Comparison of ENCODE assay signal across 12 mouse cellular contexts in the genomic region with DNA sequence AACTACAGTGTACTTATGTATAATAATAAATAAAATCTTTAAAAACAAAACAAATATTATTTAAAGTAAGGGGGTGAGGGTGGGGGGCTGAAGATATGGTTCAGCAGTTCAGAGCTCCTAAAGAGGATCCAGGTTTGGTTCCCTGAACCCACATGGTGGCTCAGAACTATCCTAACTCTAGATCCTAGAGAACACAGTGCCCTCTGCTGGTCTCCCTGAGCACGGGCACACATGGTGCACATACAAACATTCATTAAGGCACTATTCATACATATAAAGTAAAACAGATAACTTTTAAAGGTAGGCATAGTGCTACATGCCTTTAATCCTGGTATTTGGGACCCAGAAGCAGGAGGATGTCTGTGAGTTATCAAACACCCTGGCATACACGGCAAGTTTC. TPM values are rescaled to one million over a fixed set of nuclear protein-coding genes. Genes with fewer than 3 reads are reported as not detected.
DNase-seq lines count a peak whose midpoint lies in the region; ATAC-seq and TF ChIP-seq lines count a peak whose summit lies in the region.
"Had no signal": no experiment of that assay in that cellular context is flagged by ENCODE, and none has a peak within 500 bp of the region (broad histone marks: within the 10 kb centered on the region; RNA-seq: fewer than 3 reads in every experiment).

No protein-coding gene starts in this region.

- no peak overlapping the region for H3K27ac ChIP-seq in left cerebral cortex, adult 2 months
- H3K27ac ChIP-seq: lung, embryonic 15.5 days had no signal

- DNase-seq in CD4-positive, CD25-positive, alpha-beta regulatory T cell, adult 2 months (ENCODE audit: low read depth, low spot score) = peak; percentile 34
- DNase-seq in left cerebral cortex, adult 2 months (ENCODE audit: extremely low spot score in 1 of 2, low spot score in 2 of 2) = no peak
- DNase-seq in left cerebral cortex, postnatal 36 days (ENCODE audit: low spot score in 2 of 2) = no peak
- no peak for DNase-seq in G1E (ENCODE audit: low spot score)
- DNase-seq in adrenal gland, postnatal 25 days = no peak
- no peak for DNase-seq in gastrocnemius, adult 8-10 months (ENCODE audit: low spot score in 2 of 2)
- DNase-seq: heart, postnatal 10 days had no signal

- no peaks in the 10 kb centered on the region for H3K4me1 ChIP-seq in G1E (ENCODE audit: insufficient read depth, low read depth, low read length)
- H3K4me1 ChIP-seq: lung, embryonic 15.5 days had no signal

- H3K4me3 ChIP-seq in left cerebral cortex, adult 2 months = no peak overlapping the region
- H3K4me3 ChIP-seq in G1E (ENCODE audit: low read depth, low read length) = no peak overlapping the region
- H3K4me3 ChIP-seq: lung, embryonic 15.5 days had no signal

- peak; percentile 12; the same call in 1 of the 2 replicates for TF ChIP-seq CTCF in left cerebral cortex, adult 2 months (IDR thresholded peaks at IDR 0.05)
- peak; percentile 51; the same call in 1 of the 2 replicates for TF ChIP-seq CTCF in G1E (IDR thresholded peaks at IDR 0.05; ENCODE audit: low read depth, low read length)

- H3K27me3 ChIP-seq in G1E (ENCODE audit: insufficient read depth, low read length) = peaks cover 73% of the 10 kb centered on the region
- H3K27me3 ChIP-seq: lung, embryonic 15.5 days had no signal

- intact Hi-C loops in left cerebral cortex, adult 2 months (cut with DNase I) = no loop called here
- intact Hi-C loops in left cerebral cortex, postnatal 36 days (cut with DNase I) = no loop called here

- no peak for ATAC-seq in CD4-positive, CD25-positive, alpha-beta regulatory T cell, adult 4 months
- ATAC-seq in G1E (ENCODE audit: extremely low read depth, insufficient number of reproducible peaks, low FRiP score, poor library complexity, severe bottlenecking) = no peak; the same call in 1 of the 2 replicates
- peak; percentile 63 for ATAC-seq in erythroid progenitor cell, adult 5-6 weeks (replicated peaks; ENCODE audit: low FRiP score, poor library complexity, severe bottlenecking)
- ATAC-seq: activated CD4-positive, CD25-positive, alpha-beta regulatory T cell, adult 4 months; midbrain, embryonic 16.5 days had no signal

- no peaks in the 10 kb centered on the region for H3K9me3 ChIP-seq in G1E (replicated peaks)
- H3K9me3 ChIP-seq: lung, embryonic 15.5 days had no signal

- H3K36me3 ChIP-seq in G1E (replicated peaks) = no peaks in the 10 kb centered on the region

RNA-seq across cellular contexts. Expression of gene Pa2g4, which starts 9.3 kb away (rescaled TPM):
- polyA plus RNA-seq in CD4-positive, CD25-positive, alpha-beta regulatory T cell, adult 4 months (2017; shearing (Covaris generic)) = 100 to 1,000 TPM; 114 to 117 TPM
- total RNA-seq in left cerebral cortex, adult 2 months (2021) = 10 to 100 TPM; 51.7 to 58.0 TPM
- total RNA-seq in left cerebral cortex, postnatal 36 days (2021) = 10 to 100 TPM; 58.2 to 59.3 TPM
- 692 and 813 TPM in 2 replicates for total RNA-seq in G1E (2014; fragmentation: Nextera tagmentation)
- 212 and 245 TPM in 2 replicates for total RNA-seq in G1E (2017)
- polyA plus RNA-seq in G1E (2012) = 659 and 767 TPM in 2 replicates
- total RNA-seq in erythroid progenitor cell, adult 5-6 weeks (2015; ENCODE audit: low replicate concordance) = 122 and 141 TPM in 2 replicates
- total RNA-seq in erythroid progenitor cell, adult 5-6 weeks (2017; ENCODE audit: low replicate concordance) = 87.7 and 97.9 TPM in 2 replicates
- total RNA-seq in adrenal gland, postnatal 25 days (2021) = 83.8 and 97.6 TPM in 2 replicates
- 10 to 100 TPM; 29.0 to 39.9 (median 33.1) TPM for total RNA-seq in gastrocnemius, adult 8-10 months (2022)

RNA-seq across cellular contexts. Expression of gene Erbb3, which starts 14.4 kb away (rescaled TPM):
- 1 to 10 TPM; 6.6 to 9.3 TPM for polyA plus RNA-seq in CD4-positive, CD25-positive, alpha-beta regulatory T cell, adult 4 months (2017; shearing (Covaris generic))
- 1 to 10 TPM; 5.0 to 5.4 TPM for total RNA-seq in left cerebral cortex, adult 2 months (2021)
- 1 to 10 TPM; 6.5 to 9.4 TPM for total RNA-seq in left cerebral cortex, postnatal 36 days (2021)
- total RNA-seq in G1E (2014; fragmentation: Nextera tagmentation) = 2.0 and 2.2 TPM in 2 replicates
- total RNA-seq in G1E (2017) = 0.35 and 0.49 TPM in 2 replicates
- polyA plus RNA-seq in G1E (2012) = 0.15 and 0.17 TPM in 2 replicates
- 0.84 and 1.1 TPM in 2 replicates for total RNA-seq in erythroid progenitor cell, adult 5-6 weeks (2015; ENCODE audit: low replicate concordance)
- 0.39 and 0.53 TPM in 2 replicates for total RNA-seq in erythroid progenitor cell, adult 5-6 weeks (2017; ENCODE audit: low replicate concordance)
- total RNA-seq in adrenal gland, postnatal 25 days (2021) = 2.8 and 3.8 TPM in 2 replicates
- 1 to 10 TPM; 2.1 to 2.7 (median 2.2) TPM for total RNA-seq in gastrocnemius, adult 8-10 months (2022)

RNA-seq across cellular contexts. Expression of gene Rpl41, which starts 26.0 kb away (rescaled TPM):
- 1,000 to 10,000 TPM; 4,848 to 7,095 TPM for polyA plus RNA-seq in CD4-positive, CD25-positive, alpha-beta regulatory T cell, adult 4 months (2017; shearing (Covaris generic))
- total RNA-seq in left cerebral cortex, adult 2 months (2021) = 1,000 to 10,000 TPM; 1,506 to 1,537 TPM
- 1,000 to 10,000 TPM; 1,491 to 1,683 TPM for total RNA-seq in left cerebral cortex, postnatal 36 days (2021)
- total RNA-seq in G1E (2014; fragmentation: Nextera tagmentation) = 2,429 and 2,736 TPM in 2 replicates
- total RNA-seq in G1E (2017) = 5,596 and 6,924 TPM in 2 replicates
- 10,155 and 11,415 TPM in 2 replicates for polyA plus RNA-seq in G1E (2012)
- 1,611 and 1,688 TPM in 2 replicates for total RNA-seq in erythroid progenitor cell, adult 5-6 weeks (2015; ENCODE audit: low replicate concordance)
- total RNA-seq in erythroid progenitor cell, adult 5-6 weeks (2017; ENCODE audit: low replicate concordance) = 704 and 1,169 TPM in 2 replicates
- total RNA-seq in adrenal gland, postnatal 25 days (2021) = 2,617 and 2,671 TPM in 2 replicates
- total RNA-seq in gastrocnemius, adult 8-10 months (2022) = 1,000 to 10,000 TPM in 2 of 4 experiments, 100 to 1,000 TPM in 2; 907 to 1,327 (median 1,023) TPM

RNA-seq across cellular contexts. Expression of gene Zc3h10, which starts 27.5 kb away (rescaled TPM):
- polyA plus RNA-seq in CD4-positive, CD25-positive, alpha-beta regulatory T cell, adult 4 months (2017; shearing (Covaris generic)) = 10 to 100 TPM in 1 of 2 experiments, 1 to 10 TPM in 1; 9.2 to 11.8 TPM
- total RNA-seq in left cerebral cortex, adult 2 months (2021) = 10 to 100 TPM; 12.4 to 15.7 TPM
- total RNA-seq in left cerebral cortex, postnatal 36 days (2021) = 10 to 100 TPM; 14.2 to 15.0 TPM
- 7.2 and 9.2 TPM in 2 replicates for total RNA-seq in G1E (2014; fragmentation: Nextera tagmentation)
- 12.0 and 13.3 TPM in 2 replicates for total RNA-seq in G1E (2017)
- 21.1 and 21.9 TPM in 2 replicates for polyA plus RNA-seq in G1E (2012)
- 0.72 and 2.9 TPM in 2 replicates for total RNA-seq in erythroid progenitor cell, adult 5-6 weeks (2015; ENCODE audit: low replicate concordance)
- total RNA-seq in erythroid progenitor cell, adult 5-6 weeks (2017; ENCODE audit: low replicate concordance) = 5.9 and 6.4 TPM in 2 replicates
- 9.1 and 13.6 TPM in 2 replicates for total RNA-seq in adrenal gland, postnatal 25 days (2021)
- 1 to 10 TPM; 5.7 to 7.5 (median 6.7) TPM for total RNA-seq in gastrocnemius, adult 8-10 months (2022)

RNA-seq across cellular contexts. Expression of gene Esyt1, which starts 49.4 kb away (rescaled TPM):
- 10 to 100 TPM; 68.4 to 84.4 TPM for polyA plus RNA-seq in CD4-positive, CD25-positive, alpha-beta regulatory T cell, adult 4 months (2017; shearing (Covaris generic))
- 10 to 100 TPM; 10.2 to 10.4 TPM for total RNA-seq in left cerebral cortex, adult 2 months (2021)
- total RNA-seq in left cerebral cortex, postnatal 36 days (2021) = 1 to 10 TPM; 8.5 to 9.0 TPM
- total RNA-seq in G1E (2014; fragmentation: Nextera tagmentation) (31.8 and 36.0 TPM in 2 replicates), G1E (2017) (98.1 and 107 TPM in 2 replicates)
- 72.2 and 80.2 TPM in 2 replicates for polyA plus RNA-seq in G1E (2012)
- total RNA-seq in erythroid progenitor cell, adult 5-6 weeks (2015; ENCODE audit: low replicate concordance) = 23.4 and 27.2 TPM in 2 replicates
- total RNA-seq in erythroid progenitor cell, adult 5-6 weeks (2017; ENCODE audit: low replicate concordance) = 29.7 and 30.8 TPM in 2 replicates
- total RNA-seq in adrenal gland, postnatal 25 days (2021) = 18.1 and 22.9 TPM in 2 replicates
- total RNA-seq in gastrocnemius, adult 8-10 months (2022) = 10 to 100 TPM; 10.4 to 13.5 (median 13.4) TPM
